Mouse (Mus musculus) layer of hippocampus, adult 9-10 months (tissue): Measurements from ENCODE around the gene B4galt7.
"Not testable (repeated sequence)": the region's sequence is repeated elsewhere in the genome, so short reads cannot be mapped to it uniquely, and the experiment has no call there.

Experiments
- DNase-seq: peaks from one replicate; pipeline ENCODE4 v3.0.0; 2022; ENCODE audit warnings: low spot score

B4galt7 gene

DNA sequence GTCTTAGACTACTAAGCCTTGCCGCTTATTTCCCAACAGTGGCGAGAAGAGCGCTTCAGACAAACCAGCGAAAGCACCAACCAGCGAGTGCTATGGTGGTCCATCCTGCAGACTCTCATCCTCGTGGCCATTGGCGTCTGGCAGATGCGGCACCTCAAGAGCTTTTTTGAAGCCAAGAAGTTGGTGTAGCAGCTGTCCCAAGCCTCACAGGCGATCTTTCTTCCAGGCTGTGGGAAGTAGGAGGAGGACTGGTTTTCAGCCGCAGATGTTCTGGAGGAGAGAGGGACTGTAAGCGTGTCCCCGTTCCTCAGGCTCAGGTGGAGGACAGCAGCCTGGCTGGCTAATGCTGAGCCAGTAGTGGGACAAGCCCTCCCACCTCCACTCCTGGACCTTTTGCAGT is 2.9 kb upstream of the B4galt7 start:
- no peak for DNase-seq

- no peak for DNase-seq
Measured at GRCm38 (mm10) chr13:55600657-55601056, 961 bp downstream of the B4galt7 start.

- peak; percentile 88 for DNase-seq
Measured at GRCm38 (mm10) chr13:55601611-55602010, 1.9 kb downstream of the B4galt7 start.

GRCm38 (mm10) chr13:55604606-55605005 is 4.9 kb downstream of the B4galt7 start:
- no peak for DNase-seq

DNA sequence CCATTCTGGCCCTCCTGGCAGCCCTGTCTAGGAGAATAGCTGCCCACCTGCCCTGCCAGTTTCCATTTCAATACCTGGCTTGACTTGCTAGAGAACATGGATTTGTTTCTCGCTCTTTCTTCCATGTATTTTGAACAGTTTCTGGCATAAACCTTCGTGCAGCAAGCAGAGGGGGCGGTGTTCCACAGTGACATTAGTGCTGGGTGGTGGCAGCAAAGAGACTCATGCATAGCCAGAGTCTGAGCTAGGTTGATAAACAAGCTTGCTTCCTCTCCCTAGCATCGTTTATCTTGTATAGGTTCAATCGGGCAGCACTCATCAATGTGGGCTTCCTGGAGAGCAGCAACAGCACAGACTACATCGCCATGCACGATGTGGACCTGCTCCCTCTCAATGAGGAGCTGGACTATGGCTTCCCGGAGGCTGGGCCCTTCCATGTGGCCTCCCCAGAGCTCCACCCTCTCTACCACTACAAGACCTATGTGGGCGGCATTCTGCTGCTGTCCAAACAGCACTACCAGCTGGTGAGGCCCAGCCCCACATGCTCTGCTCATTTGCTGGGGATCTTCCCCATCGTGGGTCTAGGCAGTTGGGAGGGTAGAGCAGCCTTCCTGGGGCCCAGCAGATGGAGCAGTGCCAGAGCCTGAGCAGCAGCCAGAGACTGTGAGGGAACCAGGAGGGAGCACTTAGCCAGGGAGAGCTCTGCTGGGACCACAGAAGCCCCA is 7.4 kb downstream of the B4galt7 start:
- DNase-seq: no peak

DNA sequence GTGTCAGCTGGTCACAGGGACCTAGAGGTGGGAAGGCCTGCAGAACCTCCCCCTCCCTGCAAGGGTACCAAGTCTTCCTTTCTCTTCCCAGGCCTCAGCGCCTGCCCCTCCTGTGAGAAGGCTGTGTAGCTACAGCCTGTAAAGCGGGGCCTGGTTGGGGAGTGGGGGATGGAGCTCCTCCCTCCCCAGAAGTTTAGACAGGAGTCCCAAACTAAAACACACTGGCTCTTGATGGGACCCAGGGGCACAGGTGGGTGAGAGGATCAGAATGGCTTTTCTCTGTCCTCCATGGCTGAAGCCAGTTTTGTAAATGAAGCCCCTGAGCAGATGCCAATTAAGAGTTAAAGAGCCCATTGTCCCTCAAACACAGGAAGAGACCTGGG is 7.9 kb downstream of the B4galt7 start:
- DNase-seq: no peak

- no peak for DNase-seq
Measured at GRCm38 (mm10) chr13:55611996-55612395, 12.3 kb downstream of the B4galt7 start.

- DNase-seq: no peak
Measured at GRCm38 (mm10) chr13:55613471-55613870, 13.8 kb downstream of the B4galt7 start.

DNA sequence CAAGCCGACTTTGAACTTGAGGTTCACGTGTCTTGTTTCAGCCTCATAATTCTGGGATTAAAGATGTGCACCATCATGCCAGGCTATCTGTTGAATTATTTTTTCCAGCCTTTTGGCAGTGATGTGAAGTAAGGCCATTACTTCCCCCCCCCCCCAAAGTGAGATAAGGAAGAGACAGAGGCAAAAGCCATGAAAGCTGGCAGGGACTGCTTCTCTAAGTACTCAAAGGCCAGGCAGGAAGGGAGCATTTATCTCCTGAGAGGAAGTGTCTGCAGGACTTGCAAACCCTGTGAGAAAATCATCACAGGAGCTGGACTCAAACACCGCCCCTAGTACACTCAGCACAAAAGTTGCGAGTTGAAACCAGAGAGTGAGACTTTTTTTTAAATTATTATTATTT is 19.6 kb downstream of the B4galt7 start:
- DNase-seq: no peak

GRCm38 (mm10) chr13:55620275-55620674 is 20.6 kb downstream of the B4galt7 start:
- no peak for DNase-seq

GRCm38 (mm10) chr13:55622156-55622648 is 22.5 kb downstream of the B4galt7 start:
- DNase-seq: not testable (repeated sequence)

DNA sequence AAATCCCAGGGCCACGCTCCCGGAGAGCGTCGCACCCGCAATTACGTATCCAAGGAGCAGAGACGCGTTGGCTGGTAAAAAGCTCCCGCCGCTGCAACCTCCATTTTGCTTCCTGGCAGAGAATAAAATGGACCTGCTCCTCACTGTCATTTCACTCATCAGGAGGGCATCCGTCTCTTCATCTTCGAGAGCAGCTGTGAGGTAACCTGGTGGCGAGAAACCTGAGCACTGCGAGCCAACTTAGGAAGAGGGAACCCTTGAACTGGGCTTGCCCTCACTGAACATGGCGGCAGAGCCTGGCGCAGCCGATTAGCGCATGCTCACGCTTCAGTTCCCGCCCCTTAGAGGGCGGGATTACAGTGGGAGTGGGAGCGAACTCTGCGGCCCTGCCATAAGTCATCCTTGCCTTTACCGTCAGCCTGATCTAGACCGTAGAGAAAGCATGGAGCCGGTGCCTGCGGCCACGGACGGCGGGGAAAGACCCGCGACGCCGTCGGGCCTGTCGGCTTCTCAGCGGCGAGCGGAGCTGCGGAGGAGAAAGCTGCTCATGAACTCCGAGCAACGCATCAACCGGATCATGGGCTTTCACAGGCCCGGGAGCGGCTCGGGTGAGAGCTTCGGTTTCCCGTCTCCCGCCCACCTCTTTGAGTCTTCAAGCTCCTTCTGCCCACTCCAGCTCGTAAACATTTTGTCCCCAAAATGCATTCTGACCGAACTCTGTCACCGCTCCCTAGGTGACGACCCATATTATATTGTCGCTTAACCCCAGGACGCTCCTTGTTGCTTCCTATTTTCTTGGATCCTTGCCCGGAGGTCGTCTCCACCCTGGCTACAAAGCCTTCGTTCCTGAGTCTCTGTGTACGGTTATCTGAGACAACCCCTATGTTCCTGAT is 23.2 kb downstream of the B4galt7 start, which contains the start of gene Caml:
TSS of gene Caml (plus strand) at position 357 of the 893 bp plus-strand sequence.
- DNase-seq: peak; percentile 79

DNA sequence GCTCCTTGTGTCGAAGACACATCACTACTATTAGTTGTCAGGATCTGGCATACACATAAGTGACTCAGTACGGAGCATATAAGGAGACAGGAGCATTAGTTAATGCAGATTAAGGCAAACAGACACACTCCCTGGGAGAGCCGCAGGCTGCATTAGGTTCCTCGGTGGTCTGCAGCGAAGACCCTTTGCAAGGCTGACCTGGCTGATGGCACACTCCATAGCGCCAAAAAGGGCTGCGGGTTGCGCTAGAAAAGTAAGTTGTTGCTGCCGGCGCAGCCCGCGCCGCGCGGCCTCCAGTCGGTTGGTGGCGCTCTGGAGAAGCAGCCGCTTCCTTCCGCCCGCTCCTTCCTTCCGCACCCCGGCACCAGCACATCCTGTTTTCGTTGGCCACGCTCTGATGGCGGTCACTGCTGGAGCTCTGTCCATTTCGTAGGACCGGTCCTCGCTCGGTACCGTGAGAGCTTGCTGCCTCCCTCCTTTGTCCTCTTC is 35.0 kb downstream of the B4galt7 start, which contains the start of gene Ddx46:
TSS of gene Ddx46 (plus strand) at position 389 of the 489 bp plus-strand sequence.
- DNase-seq: peak; percentile 52

DNA sequence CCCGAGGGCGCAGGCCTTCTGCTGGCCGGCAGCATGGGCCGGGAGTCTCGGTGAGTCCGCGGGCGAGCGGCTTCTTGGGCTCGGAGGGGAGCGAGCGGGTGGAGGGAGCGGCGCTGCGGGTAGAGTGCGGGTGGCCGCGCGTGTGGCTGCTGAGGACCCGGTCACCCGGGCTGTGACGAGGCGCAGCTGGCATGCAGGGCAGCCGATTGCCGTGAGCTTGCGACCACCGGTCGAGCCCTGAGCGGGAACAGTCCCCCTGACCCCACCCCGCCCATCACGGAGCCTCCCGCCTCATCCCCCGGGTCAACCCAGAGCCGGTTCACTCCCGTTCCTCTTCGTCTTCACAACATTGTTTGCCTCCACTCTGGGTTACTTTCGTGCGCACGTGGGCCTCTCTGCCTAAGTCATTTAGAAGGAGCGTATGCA is 35.5 kb downstream of the B4galt7 start:
- no peak for DNase-seq

DNA sequence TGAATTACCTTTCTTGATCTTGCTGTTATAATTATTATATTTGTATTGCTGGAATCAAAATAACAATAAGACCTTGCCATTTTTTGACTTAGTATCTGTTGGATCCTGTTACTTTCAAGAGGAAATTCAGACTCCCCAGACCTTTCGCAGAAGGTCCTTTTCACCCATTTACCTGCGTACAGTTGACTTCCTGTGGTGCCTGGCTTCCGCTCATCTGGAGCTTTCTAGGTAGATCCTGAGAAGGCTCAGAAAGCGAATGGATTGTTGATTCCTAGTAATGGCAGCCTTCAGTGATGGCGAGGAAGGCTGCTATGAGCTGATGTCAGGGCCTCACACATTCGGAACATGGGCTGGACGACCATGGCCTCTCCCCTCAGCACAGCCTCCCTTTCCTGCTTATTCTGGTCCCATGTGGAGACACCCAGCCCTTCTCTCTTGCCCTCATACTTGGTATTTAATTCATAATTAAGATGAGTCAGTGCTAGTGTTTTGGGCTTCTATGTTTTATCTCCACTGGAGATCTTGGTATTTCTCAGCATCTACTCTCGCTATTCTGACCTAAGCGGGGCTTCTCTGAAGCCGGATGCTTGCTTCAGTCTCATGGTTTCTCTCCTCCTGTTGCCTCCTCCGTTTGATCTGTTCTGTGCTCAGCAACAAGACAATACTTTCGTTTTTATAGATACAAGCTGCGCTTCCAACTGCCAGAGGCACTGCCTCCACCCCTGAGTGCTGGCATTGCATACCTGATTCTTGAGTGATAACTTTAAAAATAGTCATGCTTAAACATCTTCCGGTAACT is 36.7 kb downstream of the B4galt7 start:
- DNase-seq: no peak

DNA sequence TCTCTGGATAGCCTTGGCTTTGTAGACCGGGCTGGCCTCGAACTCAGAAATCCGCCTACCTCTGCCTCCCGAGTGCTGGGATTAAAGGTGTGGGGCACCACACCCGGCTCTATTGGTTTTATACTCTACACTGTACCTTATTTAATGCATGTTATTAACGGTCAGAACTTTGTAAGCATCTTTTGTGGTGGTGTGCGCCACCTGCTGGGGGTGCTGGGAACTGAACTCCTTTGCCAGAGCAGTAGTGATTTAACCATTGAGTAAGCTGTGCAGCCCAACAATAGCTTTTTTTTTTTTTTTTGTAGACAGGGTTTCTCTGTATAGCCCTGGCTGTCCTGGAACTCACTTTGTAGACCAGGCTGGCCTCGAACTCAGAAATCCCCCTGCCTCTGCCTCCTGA is 40.8 kb downstream of the B4galt7 start:
- peak; percentile 79 for DNase-seq

DNA sequence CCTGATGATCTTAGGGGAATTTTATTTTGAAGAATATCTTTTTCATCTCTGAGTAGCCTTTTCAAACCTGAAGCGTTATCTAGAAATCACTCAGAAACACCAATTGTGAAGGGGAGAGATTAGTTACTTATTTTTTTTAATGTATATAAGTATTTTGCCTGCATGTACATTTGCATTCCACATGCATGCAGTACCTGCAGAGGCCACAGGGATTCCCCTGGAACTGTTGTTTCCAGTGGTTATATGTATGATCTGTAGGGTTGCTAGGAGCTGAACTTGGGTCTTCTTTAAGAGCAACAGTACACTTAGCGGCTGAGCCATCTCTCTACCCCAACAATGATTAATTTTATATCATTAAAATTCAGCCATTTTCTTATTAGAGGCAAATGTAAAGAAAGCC is 44.8 kb downstream of the B4galt7 start:
- no peak for DNase-seq

DNA sequence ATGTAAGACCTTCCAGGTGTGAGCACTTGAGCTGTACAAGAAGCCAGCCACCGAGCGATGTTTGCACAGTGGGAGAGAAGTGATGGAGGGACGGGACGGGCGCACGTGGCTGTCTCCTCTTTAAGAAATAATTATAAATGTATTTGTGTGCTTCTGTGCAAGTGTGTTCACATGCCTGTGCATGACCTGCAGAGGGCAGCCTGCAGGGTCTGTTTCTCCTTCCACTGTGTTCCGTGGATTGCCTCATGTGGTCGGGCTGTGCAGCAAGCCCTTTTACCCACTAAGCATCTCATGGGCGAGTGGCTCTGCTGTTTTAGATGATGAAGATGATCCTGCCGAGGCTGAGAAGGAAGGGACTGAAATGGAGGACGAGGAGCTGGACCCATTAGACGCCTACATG is 50.4 kb downstream of the B4galt7 start:
- DNase-seq: no peak

GRCm38 (mm10) chr13:55650980-55651379 is 51.3 kb downstream of the B4galt7 start:
- no peak for DNase-seq
